Mouse (Mus musculus) erythroblast, embryonic 14.5 days (primary cell): Measurements from ENCODE around the gene 1500009C09Rik. TPM values are rescaled to one million over a fixed set of nuclear protein-coding genes. Genes with fewer than 3 reads are reported as not detected.

ENCODE experiments used
- H3K27me3 ChIP-seq: 2 replicates; pipeline ENCODE4 v1.6.1; 2012; ENCODE audit warnings: inconsistent platforms; ENCODE audit not compliant: control insufficient read depth
- H3K36me3 ChIP-seq: 2 replicates; pipeline ENCODE4 v1.6.1; 2012; ENCODE audit warnings: mild to moderate bottlenecking, inconsistent platforms; ENCODE audit not compliant: control insufficient read depth
- H3K4me1 ChIP-seq: 2 replicates; pipeline ENCODE4 v1.6.1; 2012; ENCODE audit warnings: inconsistent platforms; ENCODE audit not compliant: control insufficient read depth
- H3K4me3 ChIP-seq: replicated peaks from 2 replicates; pipeline ENCODE3; 2012; ENCODE audit warnings: moderate library complexity, mild to moderate bottlenecking, inconsistent platforms
- H3K9me3 ChIP-seq: 2 replicates; pipeline ENCODE4 v1.6.1; 2012; ENCODE audit warnings: low read length, inconsistent platforms, mixed read lengths; ENCODE audit not compliant: control insufficient read depth
- GATA1 ChIP-seq: IDR thresholded peaks from 2 replicates; pipeline ENCODE4 v1.6.1; 2012; ENCODE audit warnings: low read length, inconsistent platforms, mixed read lengths
- TAL1 ChIP-seq: IDR thresholded peaks from 3 replicates; pipeline ENCODE4 v1.6.1; 2012; ENCODE audit warnings: low read length, inconsistent platforms, mixed read lengths
- polyA plus RNA-seq: library from polyadenylated mRNA; stranded (reverse); fragments of >175 nt; gene quantifications from 2 replicates; pipeline ENCODE4 v1.2.3, GENCODE M21; 2012

1500009C09Rik gene
- not detected in 2 replicates for polyA plus RNA-seq

- Histone ChIP-seq H3K27me3 (peaks cover 6% of the 10 kb centered on the region), H3K9me3 (peaks cover 4% of the 10 kb centered on the region), H3K4me1 (no peaks in the 10 kb centered on the region), H3K36me3 (no peaks in the 10 kb centered on the region), H3K4me3 (no peak within 1 kb of the TSS)
- TF ChIP-seq GATA1 (no peak), TAL1 (no peak)
Measured at GRCm38 (mm10) chr15:82252097-82252496, at the start of gene 1500009C09Rik. 1500009C09Rik (plus strand) TSS chr15:82252397.

GRCm38 (mm10) chr15:82203090-82203489, 49.1 kb upstream of the 1500009C09Rik start:
- TF ChIP-seq TAL1 (no peak), GATA1 (no peak)
- Histone ChIP-seq H3K27me3 (peaks cover 21% of the 10 kb centered on the region), H3K36me3 (peaks cover 84% of the 10 kb centered on the region), H3K4me1 (peaks cover 5% of the 10 kb centered on the region), H3K9me3 (no peaks in the 10 kb centered on the region), H3K4me3 (no peak overlapping the region)

GRCm38 (mm10) chr15:82203611-82204351, 48.4 kb upstream of the 1500009C09Rik start:
- Histone ChIP-seq H3K4me1 (peaks cover 5% of the 10 kb centered on the region), H3K9me3 (no peaks in the 10 kb centered on the region), H3K27me3 (peaks cover 28% of the 10 kb centered on the region), H3K4me3 (no peak overlapping the region), H3K36me3 (peaks cover 77% of the 10 kb centered on the region)
- TF ChIP-seq GATA1 = no peak
- TF ChIP-seq TAL1 = no peak

GRCm38 (mm10) chr15:82204680-82205371, 47.4 kb upstream of the 1500009C09Rik start:
- Histone ChIP-seq H3K27me3 (peaks cover 37% of the 10 kb centered on the region), H3K36me3 (peaks cover 66% of the 10 kb centered on the region), H3K4me1 (peaks cover 5% of the 10 kb centered on the region; the same call in 1 of the 2 replicates), H3K9me3 (no peaks in the 10 kb centered on the region), H3K4me3 (no peak overlapping the region)
- no peak for TF ChIP-seq GATA1

- H3K36me3 ChIP-seq = peaks cover 49% of the 10 kb centered on the region
Measured at GRCm38 (mm10) chr15:82206365-82207104, 45.7 kb upstream of the 1500009C09Rik start.

GRCm38 (mm10) chr15:82207105-82207459, 45.1 kb upstream of the 1500009C09Rik start:
- no peak for TF ChIP-seq TAL1
- no peak for TF ChIP-seq GATA1

More at GRCm38 (mm10) chr15:82206365-82207104, 45.7 kb upstream of the 1500009C09Rik start:
- TF ChIP-seq GATA1 (no peak), TAL1 (no peak)
- H3K27me3 ChIP-seq = peaks cover 54% of the 10 kb centered on the region
- H3K4me1 ChIP-seq = peaks cover 5% of the 10 kb centered on the region; the same call in 1 of the 2 replicates
- no peaks in the 10 kb centered on the region; the same call in 1 of the 2 replicates for H3K9me3 ChIP-seq
- H3K4me3 ChIP-seq = no peak overlapping the region

GRCm38 (mm10) chr15:82207504-82208219, 44.5 kb upstream of the 1500009C09Rik start:
- H3K4me1 ChIP-seq = peaks cover 7% of the 10 kb centered on the region
- peaks cover 8% of the 10 kb centered on the region; the same call in 1 of the 2 replicates for H3K9me3 ChIP-seq
- peaks cover 65% of the 10 kb centered on the region for H3K27me3 ChIP-seq
- H3K36me3 ChIP-seq = peaks cover 38% of the 10 kb centered on the region
- TF ChIP-seq TAL1 (no peak), GATA1 (no peak)
- no peak overlapping the region for H3K4me3 ChIP-seq

More at GRCm38 (mm10) chr15:82207105-82207459, 45.1 kb upstream of the 1500009C09Rik start:
- peaks cover 44% of the 10 kb centered on the region for H3K36me3 ChIP-seq
- H3K27me3 ChIP-seq = peaks cover 59% of the 10 kb centered on the region
- no peak overlapping the region for H3K4me3 ChIP-seq
- peaks cover 4% of the 10 kb centered on the region; the same call in 1 of the 2 replicates for H3K9me3 ChIP-seq
- peaks cover 7% of the 10 kb centered on the region for H3K4me1 ChIP-seq

- peaks cover 72% of the 10 kb centered on the region for H3K27me3 ChIP-seq
- no peak for TF ChIP-seq GATA1
- TF ChIP-seq TAL1 = no peak
- H3K9me3 ChIP-seq = peaks cover 8% of the 10 kb centered on the region; the same call in 1 of the 2 replicates
- no peak overlapping the region for H3K4me3 ChIP-seq
- H3K4me1 ChIP-seq = peaks cover 7% of the 10 kb centered on the region
- H3K36me3 ChIP-seq = peaks cover 31% of the 10 kb centered on the region
Measured at GRCm38 (mm10) chr15:82208307-82208706, 43.9 kb upstream of the 1500009C09Rik start.
